Mouse (Mus musculus): ENCODE measurements around the gene Mars2.

- TF ChIP-seq CTCF (IDR thresholded peaks at IDR 0.05; ENCODE audit: insufficient read depth, low read length): no peak
- TF ChIP-seq POLR2A (IDR thresholded peaks at IDR 0.05; ENCODE audit: borderline replicate concordance, extremely low read depth, low read depth, low read length): no peak
Observed at GRCm38 (mm10) chr1:55198719-55199118, 38.3 kb upstream of the Mars2 start.
